In genomic region chr13:91459489-91459888, GRCm38 (mm10) we compare ENCODE assay signal across 9 mouse cellular contexts. TPM values are rescaled to one million over a fixed set of nuclear protein-coding genes. Genes with fewer than 3 reads are reported as not detected.
DNase-seq lines count a peak whose midpoint lies in the region; ATAC-seq lines count a peak whose summit lies in the region.
"Had no signal": no experiment of that assay in that cellular context is flagged by ENCODE, and none has a peak within 500 bp of the region (broad histone marks: within the 10 kb centered on the region; RNA-seq: fewer than 3 reads in every experiment).

No protein-coding gene starts in this region.

- no peaks in the 10 kb centered on the region for H3K36me3 ChIP-seq in forebrain, embryonic 10.5 days (replicated peaks)
- H3K36me3 ChIP-seq in forebrain, embryonic 11.5 days (ENCODE audit: control insufficient read depth, insufficient read depth, low read length) = no peaks in the 10 kb centered on the region
- H3K36me3 ChIP-seq in megakaryocyte, embryonic 14.5 days (replicated peaks; ENCODE audit: low read length) = no peaks in the 10 kb centered on the region
- H3K36me3 ChIP-seq in limb, embryonic 13.5 days = no peaks in the 10 kb centered on the region
- H3K36me3 ChIP-seq in neural tube, embryonic 15.5 days = no peaks in the 10 kb centered on the region

- H3K4me1 ChIP-seq in forebrain, embryonic 10.5 days = peaks cover 45% of the 10 kb centered on the region
- peaks cover 9% of the 10 kb centered on the region for H3K4me1 ChIP-seq in forebrain, embryonic 11.5 days (replicated peaks; ENCODE audit: control insufficient read depth, insufficient read depth, low read length)
- peaks cover 52% of the 10 kb centered on the region for H3K4me1 ChIP-seq in megakaryocyte, embryonic 14.5 days
- H3K4me1 ChIP-seq in limb, embryonic 13.5 days = peaks cover 28% of the 10 kb centered on the region
- H3K4me1 ChIP-seq in neural tube, embryonic 15.5 days = peaks cover 20% of the 10 kb centered on the region

- no peak for DNase-seq in forebrain, embryonic 10.5 days (ENCODE audit: extremely low spot score, low spot score)
- no peak for DNase-seq in forebrain, embryonic 11.5 days (ENCODE audit: low spot score)
- no peak for DNase-seq in gastrocnemius, postnatal 4 days (ENCODE audit: low spot score in 2 of 2)
- DNase-seq in kidney, postnatal 36 days = no peak
- DNase-seq: cerebellum, postnatal 36 days had no signal

- no peak overlapping the region for H3K4me2 ChIP-seq in forebrain, embryonic 11.5 days (ENCODE audit: low read depth, low read length, severe bottlenecking)
- H3K4me2 ChIP-seq in limb, embryonic 13.5 days (replicated peaks) = peak overlapping the region; percentile 75; the same call in 1 of the 2 replicates
- H3K4me2 ChIP-seq in neural tube, embryonic 15.5 days = peak overlapping the region; percentile 69; the same call in 1 of the 2 replicates

- WGBS in forebrain, embryonic 10.5 days = 30% methylated on average over 4 of the region's 4 CpGs
- 24% methylated on average over 4 of the region's 4 CpGs for WGBS in forebrain, embryonic 11.5 days
- WGBS in limb, embryonic 13.5 days = 25% methylated on average over 4 of the region's 4 CpGs
- WGBS in neural tube, embryonic 15.5 days = 18% methylated on average over 4 of the region's 4 CpGs

- no peaks in the 10 kb centered on the region for H3K27me3 ChIP-seq in forebrain, embryonic 10.5 days (ENCODE audit: poor library complexity, severe bottlenecking)
- no peaks in the 10 kb centered on the region for H3K27me3 ChIP-seq in forebrain, embryonic 11.5 days (ENCODE audit: control insufficient read depth, insufficient read depth, low read length)
- no peaks in the 10 kb centered on the region for H3K27me3 ChIP-seq in megakaryocyte, embryonic 14.5 days (replicated peaks)
- no peaks in the 10 kb centered on the region for H3K27me3 ChIP-seq in limb, embryonic 13.5 days
- no peaks in the 10 kb centered on the region for H3K27me3 ChIP-seq in neural tube, embryonic 15.5 days (replicated peaks)

- no peaks in the 10 kb centered on the region for H3K9me3 ChIP-seq in forebrain, embryonic 10.5 days
- no peaks in the 10 kb centered on the region for H3K9me3 ChIP-seq in forebrain, embryonic 11.5 days (ENCODE audit: control insufficient read depth, low read length)
- no peaks in the 10 kb centered on the region for H3K9me3 ChIP-seq in megakaryocyte, embryonic 14.5 days
- H3K9me3 ChIP-seq in limb, embryonic 13.5 days = no peaks in the 10 kb centered on the region
- H3K9me3 ChIP-seq in neural tube, embryonic 15.5 days (replicated peaks) = no peaks in the 10 kb centered on the region

- ATAC-seq in forebrain, embryonic 11.5 days (replicated peaks; ENCODE audit: low FRiP score) = no peak
- no peak for ATAC-seq in megakaryocyte, adult 5-6 weeks (ENCODE audit: poor library complexity, severe bottlenecking)
- ATAC-seq in limb, embryonic 13.5 days (ENCODE audit: low FRiP score, low read depth) = no peak
- no peak for ATAC-seq in neural tube, embryonic 15.5 days (ENCODE audit: low FRiP score)

- H3K9ac ChIP-seq in forebrain, embryonic 11.5 days (ENCODE audit: low read length) = no peak overlapping the region; the same call in 1 of the 2 replicates
- no peak overlapping the region for H3K9ac ChIP-seq in limb, embryonic 13.5 days
- H3K9ac ChIP-seq in neural tube, embryonic 15.5 days (replicated peaks) = no peak overlapping the region

- peak overlapping the region; percentile 98 for H3K27ac ChIP-seq in forebrain, embryonic 10.5 days
- H3K27ac ChIP-seq in forebrain, embryonic 11.5 days (ENCODE audit: low read depth, low read length) = no peak overlapping the region
- peak overlapping the region; percentile 90 for H3K27ac ChIP-seq in limb, embryonic 13.5 days
- peak overlapping the region; percentile 96 for H3K27ac ChIP-seq in neural tube, embryonic 15.5 days (replicated peaks)

- H3K4me3 ChIP-seq in forebrain, embryonic 10.5 days = no peak overlapping the region
- no peak overlapping the region for H3K4me3 ChIP-seq in forebrain, embryonic 11.5 days (ENCODE audit: low read depth, low read length)
- peak overlapping the region; percentile 23 for H3K4me3 ChIP-seq in megakaryocyte, embryonic 14.5 days (replicated peaks)
- no peak overlapping the region for H3K4me3 ChIP-seq in limb, embryonic 13.5 days
- H3K4me3 ChIP-seq in neural tube, embryonic 15.5 days (replicated peaks) = no peak overlapping the region

RNA-seq across cellular contexts. Expression of gene Ssbp2, which starts 0.6 kb away (rescaled TPM):
- polyA plus RNA-seq in forebrain, embryonic 10.5 days (2016; fragmentation: Nextera tagmentation; extraction: Ambion mirVana) = 140 and 149 TPM in 2 replicates
- 179 and 190 TPM in 2 replicates for polyA plus RNA-seq in forebrain, embryonic 11.5 days (2014; fragmentation: Nextera tagmentation; extraction: Ambion mirVana)
- polyA plus RNA-seq in megakaryocyte, embryonic 14.5 days (2012; ENCODE audit: insufficient read depth, low replicate concordance) = 15.0 TPM in 2 replicates
- 44.8 and 48.9 TPM in 2 replicates for total RNA-seq in megakaryocyte, adult 5-6 weeks (2015)
- 30.6 and 34.8 TPM in 2 replicates for total RNA-seq in megakaryocyte, adult 5-6 weeks (2017)
- polyA plus RNA-seq in limb, embryonic 13.5 days (2015; fragmentation: Nextera tagmentation; extraction: Ambion mirVana) = 225 and 256 TPM in 2 replicates
- polyA plus RNA-seq in neural tube, embryonic 15.5 days (2015; fragmentation: Nextera tagmentation; extraction: Ambion mirVana) = 192 and 214 TPM in 2 replicates
- 10 to 100 TPM; 39.4 to 48.4 TPM for total RNA-seq in gastrocnemius, postnatal 4 days (2021)
